Mouse (Mus musculus) lung, adult 18-20 months (tissue): ENCODE data around the gene Mavs.
"Not testable (repeated sequence)": the region's sequence is repeated elsewhere in the genome, so short reads cannot be mapped to it uniquely, and the experiment has no call there.

Experiments
- DNase-seq, 2 experiments: peaks; one replicate each; pipeline ENCODE4 v3.0.0; 2022; ENCODE audit warnings: mixed read lengths in 2 of 2

Gene Mavs

GRCm38 (mm10) chr2:131213773-131214172 is 20.1 kb upstream of the Mavs start:
- no peak for DNase-seq

GRCm38 (mm10) chr2:131215941-131216858 is 17.7 kb upstream of the Mavs start:
- DNase-seq: peak in 1 of 2 experiments; percentile 33

DNA sequence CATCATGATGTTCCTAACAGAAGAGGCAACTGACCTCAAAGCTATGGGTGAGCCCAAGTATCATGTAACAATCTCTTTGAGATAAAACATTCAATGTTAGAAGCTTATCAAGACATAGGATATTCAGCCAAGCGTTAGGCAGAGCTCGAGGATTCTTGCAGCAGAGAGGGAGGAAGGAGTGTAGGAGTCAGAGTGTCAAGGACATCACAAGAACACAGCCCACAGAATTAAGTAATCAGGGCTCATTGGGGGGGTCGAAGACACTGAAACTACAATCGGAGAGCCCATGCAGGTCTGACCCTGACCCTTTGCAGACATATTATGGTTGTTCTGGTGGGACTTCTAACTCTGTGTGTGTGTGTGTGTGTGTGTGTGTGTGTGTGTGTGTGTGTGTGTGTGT is 13.8 kb upstream of the Mavs start:
- no peak for DNase-seq

DNA sequence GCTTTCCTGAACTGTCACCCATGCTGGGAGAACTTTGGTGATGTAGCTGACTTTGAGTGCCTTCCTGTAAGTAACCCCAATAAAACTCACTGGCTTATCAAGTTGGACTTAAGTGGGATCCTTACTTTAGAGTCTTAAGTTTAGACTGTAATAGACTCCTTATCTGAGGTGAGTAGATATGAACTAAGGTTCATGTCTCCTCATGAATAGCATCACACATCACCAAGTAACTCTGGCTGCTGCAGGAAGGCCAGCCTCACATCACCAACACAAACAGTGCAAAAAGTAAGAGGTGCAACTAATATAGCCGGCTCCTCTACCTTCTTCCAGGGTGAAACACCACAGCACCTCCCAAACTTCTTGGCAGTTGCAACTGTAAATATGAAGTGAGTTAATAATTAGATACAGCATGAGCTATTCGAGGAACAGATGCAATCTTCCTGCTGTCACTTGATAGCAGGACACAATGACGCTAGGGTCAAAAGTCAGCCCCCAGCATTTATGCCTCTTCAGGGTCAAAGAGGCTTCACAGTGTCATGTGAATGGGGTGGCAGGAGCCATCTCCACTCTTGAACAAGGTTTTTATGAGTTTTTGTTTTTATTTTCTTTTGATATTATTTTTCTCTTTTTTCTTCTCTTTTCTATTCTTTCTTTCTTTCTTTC is 11.9 kb upstream of the Mavs start:
- no peak for DNase-seq

- no peak for DNase-seq
Observed at GRCm38 (mm10) chr2:131222562-131222961, 11.3 kb upstream of the Mavs start.

DNA sequence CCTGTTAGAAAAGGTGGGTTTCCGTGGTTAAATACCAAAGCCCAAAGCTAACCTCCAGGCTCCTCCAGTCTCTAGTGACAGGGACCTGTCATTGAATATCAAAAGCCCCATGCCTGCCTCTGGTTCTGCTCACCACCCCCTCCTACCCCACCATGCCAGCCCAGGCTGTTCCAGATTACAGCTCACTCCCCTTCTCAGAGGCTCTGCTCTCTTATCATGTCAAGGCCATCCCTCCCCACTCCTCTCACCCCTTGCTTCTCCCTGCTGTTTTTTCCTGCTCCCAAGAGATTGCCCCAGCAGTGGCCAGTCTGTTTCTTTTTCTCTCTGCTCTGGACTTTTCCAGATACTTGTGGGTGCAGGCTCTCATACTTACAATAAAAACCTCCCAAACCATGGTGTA is 10.3 kb upstream of the Mavs start:
- DNase-seq: no peak

DNA sequence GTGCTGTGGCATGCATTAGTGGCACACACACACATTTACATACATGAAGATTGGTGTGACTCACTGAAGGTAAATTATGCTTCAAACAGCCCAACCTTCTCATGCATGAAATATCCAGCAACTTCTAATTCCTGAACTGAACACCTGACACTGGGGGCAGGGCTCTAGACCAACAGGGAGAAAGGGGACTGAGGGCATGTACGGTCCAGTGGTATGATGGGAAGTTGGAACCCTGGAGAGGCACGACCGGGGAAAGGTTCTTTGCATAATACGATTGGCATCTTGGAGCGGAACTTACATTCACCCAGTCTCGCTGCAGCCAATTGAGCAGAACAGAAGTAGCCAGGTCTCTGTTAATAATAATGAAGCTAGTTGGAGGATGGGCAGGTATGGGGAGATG is 8.7 kb upstream of the Mavs start:
- no peak for DNase-seq

- not testable (repeated sequence) for DNase-seq
Observed at GRCm38 (mm10) chr2:131226669-131227068, 7.2 kb upstream of the Mavs start.

- DNase-seq: no peak
Observed at GRCm38 (mm10) chr2:131227243-131227642, 6.6 kb upstream of the Mavs start.

GRCm38 (mm10) chr2:131232558-131232957 is 1.3 kb upstream of the Mavs start:
- DNase-seq: no peak

DNA sequence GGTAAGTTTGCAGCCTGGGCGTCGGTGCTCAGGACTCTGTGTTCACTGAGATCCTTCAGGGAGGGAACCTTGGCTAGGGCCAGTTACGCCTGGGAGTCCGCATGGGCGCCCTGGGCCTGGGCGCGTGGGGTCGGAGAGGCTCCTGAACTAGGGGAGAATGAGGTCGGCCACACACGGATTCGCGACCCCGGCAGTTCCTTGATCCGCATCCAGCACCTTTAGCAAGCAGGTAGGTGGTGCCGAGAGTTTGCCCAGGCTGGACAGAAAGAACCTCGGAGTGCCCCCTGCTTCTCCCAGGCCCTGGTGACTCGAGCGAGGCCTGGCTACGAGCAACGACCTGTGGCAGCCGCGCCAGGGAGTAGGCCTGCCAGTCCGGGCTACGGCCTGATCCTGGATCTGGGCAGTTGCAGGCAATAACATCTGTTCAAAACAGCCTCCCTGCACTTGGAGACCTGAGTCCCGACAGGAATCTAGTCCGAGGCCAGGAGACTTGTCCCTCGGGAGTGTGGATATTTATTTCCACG is 326 bp downstream of the Mavs start:
- DNase-seq: peak in 1 of 2 experiments; percentile 28

DNA sequence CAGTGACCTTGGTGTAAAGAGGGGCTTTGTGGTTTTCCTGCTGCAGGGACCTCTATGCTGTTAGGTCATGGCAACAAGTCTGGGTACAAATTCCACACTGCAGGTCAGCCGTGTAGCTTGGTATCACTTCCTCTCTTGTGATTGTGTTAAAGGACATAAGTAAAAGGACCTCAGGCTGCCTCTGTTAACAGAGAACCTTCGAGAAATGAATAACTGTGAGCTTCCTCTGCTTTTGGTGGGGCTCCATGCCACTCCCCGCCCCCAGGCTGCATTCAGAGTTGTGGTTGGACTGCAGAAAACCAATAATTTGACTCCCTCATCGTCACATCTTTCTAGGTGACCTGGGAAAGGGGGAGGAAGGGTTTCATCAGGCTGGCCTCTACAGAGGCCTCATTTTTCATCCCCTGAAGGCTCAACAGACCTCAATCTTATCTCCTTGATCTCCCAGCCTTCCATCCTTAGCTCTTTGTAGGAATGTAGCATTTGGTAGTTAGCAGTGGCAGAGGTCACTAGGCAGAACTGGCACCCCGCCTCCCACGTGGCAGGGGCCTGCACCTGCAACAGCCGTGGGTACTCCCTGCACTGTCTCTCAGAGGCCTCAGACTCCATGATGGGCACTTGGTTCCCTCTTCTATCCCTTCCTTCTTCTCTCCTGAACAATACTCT is 1.2 kb downstream of the Mavs start:
- DNase-seq: peak; percentile 28 to 29

DNA sequence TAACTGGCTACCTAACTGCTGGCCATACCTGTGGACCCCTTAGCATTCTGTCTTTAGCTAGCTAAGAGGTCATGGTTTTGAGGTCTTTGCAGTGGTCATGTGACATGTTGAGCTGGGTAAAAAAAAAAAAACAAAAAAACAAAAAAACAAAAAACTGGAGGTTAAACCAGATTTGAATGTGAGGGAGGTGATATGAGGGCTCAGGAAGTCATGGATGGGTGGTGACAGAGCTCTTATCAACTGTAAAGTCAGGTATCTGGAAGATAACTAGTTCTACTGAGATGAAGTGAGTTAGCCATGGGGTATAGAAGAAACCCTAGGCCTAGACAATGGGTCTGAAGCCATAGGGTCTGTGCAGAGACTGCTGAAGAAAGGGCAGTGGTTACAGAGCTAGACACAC is 8.3 kb downstream of the Mavs start:
- no peak for DNase-seq

DNA sequence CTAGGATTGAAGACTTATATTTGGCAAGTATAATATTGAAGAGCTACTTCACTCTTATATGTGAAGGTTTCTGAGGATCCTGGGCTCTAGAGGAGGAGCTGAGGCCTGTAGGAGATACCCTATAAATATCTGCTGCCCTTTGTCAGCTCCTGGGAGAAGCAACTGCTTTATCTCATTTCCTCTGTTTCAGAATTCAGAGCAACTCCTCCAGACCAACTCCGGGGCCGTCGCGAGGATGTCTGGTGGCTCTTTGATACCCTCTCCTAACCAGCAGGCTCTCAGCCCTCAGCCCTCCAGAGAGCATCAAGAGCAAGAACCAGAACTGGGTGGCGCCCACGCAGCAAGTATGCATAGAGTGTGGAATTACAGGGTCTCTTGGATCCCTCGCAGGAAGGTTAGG is 9.1 kb downstream of the Mavs start:
- DNase-seq: no peak

- peak; percentile 68 to 78 for DNase-seq
Observed at GRCm38 (mm10) chr2:131253681-131254328, 19.9 kb downstream of the Mavs start.

- peak in 1 of 2 experiments; percentile 53 for DNase-seq
Observed at GRCm38 (mm10) chr2:131254329-131254713, 20.5 kb downstream of the Mavs start.

GRCm38 (mm10) chr2:131255738-131256137 is 21.9 kb downstream of the Mavs start:
- no peak for DNase-seq

DNA sequence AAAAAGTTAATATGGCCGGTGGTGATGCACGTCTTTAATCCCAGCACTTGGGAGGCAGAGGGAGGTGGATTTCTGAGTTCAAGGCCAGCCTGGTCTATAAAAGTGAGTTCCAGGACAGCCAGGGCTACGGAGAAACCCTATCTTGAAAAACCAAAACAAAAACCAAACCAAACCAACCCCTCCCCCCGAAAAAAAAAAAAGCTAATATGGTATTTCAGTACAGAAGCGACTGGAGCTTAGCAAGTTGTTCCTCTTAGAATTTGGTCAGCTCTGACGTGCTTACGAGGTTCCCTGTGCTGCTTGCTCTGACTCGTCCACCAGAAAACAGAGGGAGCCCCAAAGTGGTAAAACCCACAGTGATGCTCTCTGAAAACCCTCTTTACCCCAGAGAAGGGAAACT is 24.8 kb downstream of the Mavs start:
- no peak for DNase-seq

DNA sequence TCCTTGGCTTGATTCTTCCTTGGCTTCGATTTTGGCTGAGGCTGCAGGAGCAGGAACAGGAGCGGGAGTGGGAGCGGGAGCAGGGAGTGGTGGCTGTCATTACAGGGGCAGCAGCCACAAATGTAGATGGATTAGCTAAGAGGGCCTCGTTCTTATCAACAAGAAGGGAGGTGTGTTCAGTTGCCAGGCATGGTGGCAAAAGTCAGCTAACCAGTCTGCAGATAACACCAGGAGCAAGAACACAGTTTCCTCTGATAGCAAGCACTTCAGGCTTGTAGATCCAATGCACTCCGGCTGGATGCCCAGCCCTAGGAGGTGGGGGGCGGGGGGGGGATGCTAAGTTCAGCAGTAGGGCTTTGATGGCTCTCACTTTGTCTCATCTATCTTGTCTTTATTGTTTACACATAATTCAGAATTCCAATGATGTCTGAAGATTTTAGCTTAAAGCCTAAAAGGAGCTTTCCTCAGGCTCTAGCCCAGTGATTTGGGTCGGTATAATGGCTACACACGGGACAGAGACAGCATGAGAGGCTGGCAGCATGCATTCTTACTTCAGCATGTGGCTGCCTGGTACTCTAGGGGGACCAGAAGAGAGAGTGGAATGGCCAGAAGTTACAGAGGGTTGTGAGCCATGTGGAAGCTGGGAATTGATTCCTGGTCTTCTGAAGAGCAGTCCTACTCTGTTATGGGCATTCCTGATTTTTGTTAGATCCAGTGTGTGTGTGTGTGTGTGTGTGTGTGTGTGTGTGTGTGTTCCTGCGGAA is 26.9 kb downstream of the Mavs start:
- DNase-seq: no peak

DNA sequence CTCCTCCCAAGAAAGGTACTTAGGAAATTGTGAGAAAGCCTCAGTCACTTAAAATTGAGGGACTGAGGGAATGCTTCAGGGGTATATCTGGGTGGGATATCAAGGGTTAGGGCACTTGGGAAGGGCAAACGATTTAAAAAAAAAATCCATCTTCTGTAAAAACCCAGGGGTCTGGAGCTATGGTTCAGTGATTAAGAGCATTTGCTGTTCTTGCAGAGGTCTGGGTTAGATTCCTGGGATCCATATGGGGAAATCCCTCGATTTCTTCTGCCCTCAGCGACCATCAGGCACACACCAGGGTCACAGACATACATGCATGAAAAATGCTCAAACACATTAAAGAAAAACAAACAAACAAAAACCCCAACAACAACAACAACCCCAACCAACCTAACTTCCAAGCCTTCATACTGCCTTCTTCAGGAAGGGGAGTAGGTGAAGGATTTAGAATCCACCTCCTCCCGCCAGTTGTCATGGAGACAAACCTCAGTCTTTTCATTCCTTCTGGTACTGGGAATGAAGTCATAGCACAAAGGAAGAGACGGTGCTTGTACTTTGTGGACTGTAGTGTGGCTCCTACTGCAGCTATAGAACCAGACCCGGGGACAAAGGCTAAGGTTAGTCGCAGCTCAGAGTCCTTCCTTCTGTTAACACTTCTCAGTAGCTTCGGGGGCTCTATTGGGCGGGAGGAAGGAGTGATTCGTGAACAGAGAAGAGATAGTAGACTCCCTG is 27.8 kb downstream of the Mavs start:
- no peak for DNase-seq

GRCm38 (mm10) chr2:131262213-131262672 is 28.4 kb downstream of the Mavs start, which contains the start of gene Pank2:
Gene Pank2, plus strand, starts transcription at chr2:131262495.
- DNase-seq: peak; percentile 98
